Mouse (Mus musculus): ENCODE data around the gene Npm3. TPM values are rescaled to one million over a fixed set of nuclear protein-coding genes. Genes with fewer than 3 reads are reported as not detected.

Gene Npm3
- 27.4 and 34.1 TPM in 2 replicates for polyA plus RNA-seq (2015; fragmentation: Nextera tagmentation; extraction: Ambion mirVana)

DNA sequence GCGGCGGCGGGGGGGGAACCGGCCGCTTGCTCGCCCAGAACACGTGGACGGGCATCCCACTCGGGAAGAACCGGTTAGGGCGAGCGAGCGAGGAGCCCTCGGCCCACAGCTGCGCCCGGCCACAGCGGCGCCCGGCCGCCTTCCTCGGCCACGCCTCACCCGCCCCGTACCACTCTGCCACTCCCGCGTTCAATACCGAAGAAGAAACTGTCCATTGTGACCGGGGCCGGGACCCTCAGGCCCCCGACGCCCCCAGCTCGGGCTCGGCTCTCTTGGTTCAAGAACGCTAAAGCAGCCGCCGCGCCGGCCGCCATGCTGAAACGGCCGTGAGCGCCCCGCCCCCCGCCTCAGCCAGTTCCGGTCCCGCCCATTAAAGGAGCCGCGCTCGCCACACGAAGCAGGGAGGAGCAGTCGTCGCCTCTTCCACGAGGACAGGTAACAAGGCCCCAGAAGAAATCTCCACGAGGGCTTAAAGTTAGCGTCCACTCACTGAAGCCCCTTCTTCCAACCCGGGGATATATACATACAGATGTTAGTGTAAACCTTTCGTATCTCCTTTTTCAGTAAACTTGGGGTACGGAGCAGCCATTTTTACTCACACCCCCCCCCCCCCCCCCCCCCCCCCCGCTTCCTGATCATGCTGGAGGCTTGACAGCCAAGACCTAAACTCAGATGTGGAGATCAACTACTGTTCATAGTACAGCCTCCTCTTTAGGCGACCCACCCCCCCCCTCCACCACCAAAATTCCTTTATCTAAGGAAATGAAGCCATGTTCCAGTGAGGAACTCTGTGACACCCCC lies at the start of gene Npm3:
Npm3 (minus strand) TSS at position 349 of the 801 bp plus-strand sequence.
- peak; percentile 92 for DNase-seq (ENCODE audit: low spot score)

DNA sequence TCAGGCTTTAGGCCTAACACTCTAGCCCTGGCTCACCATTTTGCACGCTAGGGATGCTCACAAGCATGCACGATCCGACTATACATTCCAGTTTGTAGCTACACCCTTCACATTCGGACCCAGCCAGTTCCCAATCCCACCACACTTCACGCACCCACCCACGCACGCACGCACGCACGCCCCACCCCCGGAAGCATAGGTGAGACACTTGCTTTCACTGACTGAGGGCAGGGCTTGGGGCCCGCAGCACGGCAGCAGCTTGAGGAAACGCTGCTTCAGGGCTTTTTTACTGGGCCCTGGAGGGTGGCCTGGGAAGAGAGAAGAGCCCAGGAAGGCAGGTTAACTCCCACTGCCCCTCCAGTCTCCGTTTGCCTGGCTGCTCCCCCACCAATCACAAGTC lies 47.5 kb upstream of the Npm3 start:
- no peak for DNase-seq (ENCODE audit: low spot score)

DNA sequence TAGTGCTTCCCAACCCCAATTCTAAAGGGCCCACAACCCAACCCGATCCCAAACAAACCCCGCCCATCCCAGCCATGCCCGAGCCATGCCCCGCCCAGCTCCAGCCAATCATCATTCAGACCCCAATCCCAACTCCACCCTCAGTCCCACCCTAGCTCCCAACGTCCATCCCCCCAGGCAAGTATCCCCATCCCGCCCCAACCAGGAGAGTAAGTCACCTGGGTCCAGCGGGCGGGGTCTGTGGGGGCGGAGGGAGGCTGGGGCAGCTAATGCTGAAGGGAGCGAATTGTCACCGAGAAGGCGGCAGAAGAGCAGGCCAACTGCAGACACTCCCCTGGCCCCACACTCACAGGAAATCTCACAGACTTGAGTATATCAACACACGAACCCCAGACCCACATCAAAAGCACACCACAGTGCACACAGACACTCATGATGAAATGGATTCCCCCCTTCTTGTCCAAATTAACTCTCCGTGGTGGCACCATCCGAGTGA lies 46.7 kb upstream of the Npm3 start:
- DNase-seq (ENCODE audit: low spot score) = peak; percentile 81

DNA sequence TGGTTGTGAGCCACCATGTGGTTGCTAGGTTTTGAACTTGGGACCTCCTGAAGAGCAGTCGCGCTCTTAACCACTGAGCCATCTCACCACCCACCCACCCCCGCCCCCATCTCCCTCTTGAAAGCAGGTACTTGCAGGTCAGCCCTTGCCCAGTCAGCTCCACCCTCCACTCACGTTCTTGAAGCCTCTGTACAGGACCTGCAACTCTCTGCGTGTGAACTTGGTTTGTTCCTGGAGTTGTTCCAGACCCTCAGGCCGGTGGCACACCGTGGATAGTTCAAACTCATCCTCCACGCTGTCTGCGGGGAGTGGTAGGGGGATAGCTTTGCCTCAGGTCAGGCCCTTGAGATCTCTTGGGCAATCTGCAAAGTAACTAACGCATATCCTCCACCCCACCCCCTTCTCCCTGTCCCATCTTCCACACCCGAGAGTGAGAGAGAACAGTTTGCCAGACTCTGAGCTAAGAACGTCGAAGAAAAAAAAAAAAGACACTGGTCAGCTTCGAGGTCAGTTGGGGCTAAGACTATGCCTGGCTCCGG lies 46.1 kb upstream of the Npm3 start:
- DNase-seq (ENCODE audit: low spot score) = no peak

DNA sequence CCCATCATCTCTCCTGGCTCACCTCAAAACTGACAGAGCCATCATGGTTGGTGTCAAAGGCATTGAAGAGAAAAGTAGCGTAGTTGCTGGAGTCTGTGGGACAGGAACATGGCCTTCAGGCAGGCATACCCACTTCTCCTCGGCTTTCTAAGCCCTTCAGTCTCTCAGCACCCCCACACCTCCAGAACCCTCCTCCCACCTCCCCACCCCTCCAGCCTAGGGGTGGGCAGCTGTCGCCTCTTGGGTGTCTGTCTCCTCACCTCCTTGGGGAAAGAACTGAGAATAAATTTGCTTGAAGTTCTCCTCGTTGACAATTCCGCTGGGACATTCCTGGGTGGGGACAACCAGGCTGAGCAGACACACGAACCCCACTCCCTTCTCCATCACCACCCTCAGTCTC lies 45.3 kb upstream of the Npm3 start:
- DNase-seq (ENCODE audit: low spot score) = no peak

DNA sequence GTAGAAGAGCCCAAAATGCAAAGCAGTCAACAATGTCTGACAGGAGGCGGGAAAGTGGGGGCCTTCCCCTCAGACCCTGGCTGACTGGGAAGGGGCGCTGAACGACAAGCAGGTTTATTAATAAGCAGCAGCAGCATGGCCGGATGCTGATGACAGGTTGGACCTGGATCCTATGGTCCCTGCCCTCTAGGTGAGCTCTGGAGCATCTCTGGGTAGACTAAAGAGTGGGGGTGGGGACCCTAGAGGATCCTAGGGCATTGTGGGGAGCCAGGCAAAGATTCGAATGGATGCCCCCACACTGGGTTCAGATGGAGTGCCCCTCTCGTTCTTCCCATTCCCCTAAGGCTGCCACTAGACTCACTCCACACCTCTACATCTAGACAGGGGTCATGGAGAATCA lies 43.0 kb upstream of the Npm3 start:
- DNase-seq (ENCODE audit: low spot score) = no peak

DNA sequence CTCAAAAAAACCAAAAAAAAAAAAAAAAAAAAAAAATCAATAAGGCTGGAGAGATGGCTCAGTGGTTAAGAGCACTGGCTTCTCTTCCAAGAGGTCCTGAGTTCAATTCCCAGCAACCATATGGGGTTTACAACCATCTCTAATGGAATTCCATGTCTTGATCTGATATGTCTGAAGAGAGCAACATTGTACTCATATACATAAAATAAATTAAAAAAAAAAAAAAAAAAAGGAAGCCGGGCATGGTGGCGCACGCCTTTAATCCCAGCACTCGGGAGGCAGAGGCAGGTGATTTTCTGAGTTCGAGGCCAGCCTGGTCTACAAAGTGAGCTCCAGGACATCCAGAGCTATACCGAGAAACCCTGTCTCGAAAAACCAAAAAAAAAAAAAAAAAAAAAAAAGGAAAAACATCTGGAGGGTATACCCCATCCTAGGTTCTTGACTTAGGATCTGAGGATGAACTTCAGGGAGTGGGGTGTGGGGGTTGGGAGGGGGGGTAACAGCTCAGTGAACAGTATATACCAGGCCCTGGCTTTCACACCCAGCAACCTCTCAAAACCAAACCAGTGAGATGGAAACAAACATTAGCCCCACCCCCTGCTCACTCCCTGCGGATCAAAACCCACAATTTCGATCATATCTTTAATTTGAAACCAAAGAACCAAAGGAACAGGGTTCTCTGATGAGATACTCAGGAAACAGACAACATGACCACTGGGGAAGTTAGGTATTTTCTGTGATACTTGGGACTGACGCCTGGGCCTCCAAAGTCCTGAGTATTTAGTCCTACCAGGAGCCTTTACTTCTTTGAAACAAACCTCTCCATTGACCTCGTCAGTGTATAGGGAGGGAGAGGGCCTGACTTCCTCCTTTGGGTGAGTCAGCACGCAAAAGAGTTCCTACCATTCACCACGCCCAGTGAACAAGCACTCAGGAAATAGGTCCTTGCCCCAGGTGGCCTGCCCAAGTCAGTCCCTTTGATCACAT lies 40.8 kb upstream of the Npm3 start:
- DNase-seq (ENCODE audit: low spot score) = peak; percentile 40

- DNase-seq (ENCODE audit: low spot score) = no peak
Measured at GRCm38 (mm10) chr19:45789365-45789764, 40.0 kb upstream of the Npm3 start.

- no peak for DNase-seq (ENCODE audit: low spot score)
Measured at GRCm38 (mm10) chr19:45788337-45788736, 38.9 kb upstream of the Npm3 start.

DNA sequence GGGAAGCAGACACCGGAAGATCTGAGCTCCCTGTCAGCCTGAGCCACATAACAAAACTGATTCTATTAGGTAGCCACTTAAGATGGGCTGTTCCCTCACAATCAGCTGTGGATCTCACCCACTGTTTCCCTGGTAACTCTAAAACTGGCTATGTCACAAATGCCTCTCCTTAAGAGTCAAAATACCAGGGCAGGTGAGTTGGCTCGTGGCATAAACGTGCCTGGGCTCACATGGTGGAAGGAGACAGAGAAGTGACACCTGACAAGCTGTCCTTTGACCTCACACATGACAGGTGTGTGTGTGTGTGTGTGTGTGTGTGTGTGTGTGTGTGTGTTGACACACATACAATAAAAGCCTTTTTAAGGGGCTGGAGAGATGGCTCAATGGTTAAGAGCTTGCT lies 38.1 kb upstream of the Npm3 start:
- no peak for DNase-seq (ENCODE audit: low spot score)

GRCm38 (mm10) chr19:45785470-45785869 lies 36.1 kb upstream of the Npm3 start:
- DNase-seq (ENCODE audit: low spot score) = no peak

DNA sequence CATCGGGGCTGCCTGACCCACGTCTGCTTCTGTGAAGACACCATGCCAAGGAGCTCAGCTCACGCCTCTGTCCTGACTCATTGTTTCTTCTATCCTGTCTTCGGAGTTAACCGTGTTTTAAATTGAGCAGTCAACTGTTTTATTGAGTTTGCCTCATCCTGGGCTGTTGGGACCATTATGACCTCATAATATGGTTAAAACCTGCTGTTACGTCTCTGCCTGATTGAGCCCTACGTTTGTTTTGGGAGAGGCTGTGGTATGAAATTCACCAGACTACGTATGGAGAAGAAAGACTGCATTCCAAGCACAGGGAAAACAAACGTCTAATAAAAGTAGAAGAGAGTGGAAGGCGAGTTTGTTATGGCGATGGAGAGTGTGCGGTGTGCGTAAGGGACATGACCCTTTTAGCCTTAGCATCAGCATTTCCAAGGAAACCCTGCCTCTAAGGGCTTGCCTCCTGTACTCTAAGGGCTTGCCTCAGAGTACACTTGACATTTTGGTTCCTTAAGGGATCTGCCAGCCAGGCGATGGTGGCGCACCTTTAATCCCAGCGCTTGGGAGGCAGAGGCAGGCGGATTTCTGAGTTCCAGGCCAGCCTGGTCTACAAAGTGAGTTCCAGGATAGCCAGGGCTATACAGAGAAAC lies 34.7 kb upstream of the Npm3 start:
- no peak for DNase-seq (ENCODE audit: low spot score)

- peak; percentile 99 for DNase-seq (ENCODE audit: low spot score)
Measured at GRCm38 (mm10) chr19:45783181-45783932, 34.0 kb upstream of the Npm3 start, which contains the start of gene Mgea5. Mgea5 (minus strand) TSS chr19:45783837.

DNA sequence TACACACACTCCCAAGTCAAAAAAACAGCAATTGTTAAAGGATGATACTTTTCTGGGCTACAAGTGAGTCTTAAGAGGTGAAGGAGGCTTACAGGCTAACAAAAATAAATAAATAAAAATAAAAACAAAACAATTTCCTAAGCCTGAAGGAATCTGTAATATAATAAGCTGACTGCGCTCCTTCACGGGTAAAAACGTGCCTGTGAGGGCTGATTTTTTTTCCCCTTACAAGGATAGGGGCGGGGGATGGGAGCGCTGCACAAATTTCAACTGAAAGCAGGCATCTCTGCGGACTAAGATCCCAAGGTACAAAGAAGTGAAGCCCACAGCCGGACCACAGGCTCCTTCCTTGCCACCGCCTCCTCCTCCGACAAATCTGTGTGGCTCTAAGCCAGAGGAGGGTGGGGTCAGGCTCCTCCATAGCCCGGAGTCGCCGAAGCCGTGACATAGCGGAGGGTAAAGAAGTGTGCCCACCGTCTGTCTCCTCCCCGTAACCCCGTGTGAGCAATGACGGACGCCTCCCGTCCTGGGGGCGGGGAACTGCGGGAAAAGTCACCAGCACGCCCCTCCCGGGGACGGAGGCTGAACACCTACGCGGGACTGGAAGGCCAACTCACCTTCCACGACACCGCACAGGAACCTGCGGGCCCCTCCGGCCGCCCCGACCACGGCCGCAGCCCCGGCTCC lies 33.1 kb upstream of the Npm3 start:
- peak; percentile 67 for DNase-seq (ENCODE audit: low spot score)

GRCm38 (mm10) chr19:45781676-45782075 lies 32.3 kb upstream of the Npm3 start:
- no peak for DNase-seq (ENCODE audit: low spot score)

DNA sequence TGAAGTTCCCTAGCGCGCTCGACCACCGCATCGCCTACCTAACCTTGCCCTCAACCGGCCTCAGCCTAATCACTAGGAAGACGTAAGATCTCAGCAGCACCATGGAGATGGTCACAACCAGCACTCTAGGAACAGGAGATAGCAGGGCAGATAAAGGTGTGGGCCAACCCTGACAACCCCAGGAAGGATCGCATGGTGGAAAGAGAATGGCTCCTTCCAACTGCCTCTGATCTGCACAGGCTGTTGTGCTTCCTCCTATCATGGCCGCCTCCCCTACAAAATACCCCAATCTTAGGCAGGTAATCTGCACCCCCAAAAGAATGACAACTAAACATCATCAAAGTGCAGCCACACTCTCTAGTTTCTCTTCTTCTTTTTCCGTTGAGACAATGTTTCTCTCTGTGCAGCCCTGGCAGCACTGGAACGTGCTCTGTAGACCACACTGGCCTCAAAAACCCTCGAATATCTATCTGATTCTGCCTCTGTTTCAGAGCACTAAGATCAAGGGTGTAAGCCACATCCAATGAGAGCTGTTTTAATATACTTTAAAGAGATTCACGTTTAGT lies 31.0 kb upstream of the Npm3 start:
- DNase-seq (ENCODE audit: low spot score) = peak; percentile 13

DNA sequence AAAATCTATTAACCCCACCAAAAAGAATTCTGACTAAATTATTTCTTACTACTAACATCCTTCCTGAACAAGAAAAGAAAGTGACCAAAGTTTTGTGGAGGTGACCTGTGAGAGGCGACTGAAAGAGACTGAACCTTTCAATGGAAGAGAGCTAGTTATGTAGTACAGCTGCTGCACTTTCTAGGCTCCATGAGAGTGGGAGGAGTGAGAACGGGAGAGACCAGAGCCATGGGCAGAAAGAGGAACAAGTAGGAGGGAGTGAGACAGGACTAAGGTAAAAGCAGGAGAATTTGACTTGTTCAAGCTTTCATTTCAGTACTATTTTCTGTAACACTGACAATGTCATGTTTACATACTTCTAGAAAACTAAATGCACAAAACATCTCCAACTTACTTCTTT lies 26.1 kb upstream of the Npm3 start:
- no peak for DNase-seq (ENCODE audit: low spot score)

DNA sequence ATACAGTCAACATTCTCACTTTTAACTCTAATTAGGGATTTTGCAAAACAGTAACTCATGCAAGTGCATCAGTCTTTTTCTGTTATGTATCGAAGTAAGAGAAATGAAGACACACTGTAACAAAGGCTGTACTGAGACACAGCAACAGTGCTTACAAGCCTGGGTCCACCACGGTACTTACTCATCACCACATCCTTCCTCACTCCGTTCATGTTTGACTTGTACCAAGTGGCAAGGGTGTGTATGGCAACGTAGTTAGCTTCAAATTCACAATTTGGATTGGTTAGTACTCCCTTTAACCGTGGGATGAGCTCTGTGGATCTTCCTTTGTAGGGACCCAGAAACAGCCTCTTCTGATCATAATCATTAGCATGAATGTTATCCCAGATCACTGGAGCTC lies 22.1 kb upstream of the Npm3 start:
- no peak for DNase-seq (ENCODE audit: low spot score)

GRCm38 (mm10) chr19:45760810-45761209 lies 11.4 kb upstream of the Npm3 start:
- DNase-seq (ENCODE audit: low spot score) = no peak

Measured in thymus, postnatal 0 days (tissue).